In genomic region chr4:58874373-58874772, GRCm38 (mm10) we compare ENCODE assay signal across 29 mouse cellular contexts.
"Had no signal": no experiment of that assay in that cellular context is flagged by ENCODE, and none has a peak within 500 bp of the region (broad histone marks: within the 10 kb centered on the region; RNA-seq: fewer than 3 reads in every experiment).

No protein-coding gene starts in this region.

- H3K4me3 ChIP-seq: heart, embryonic 12.5 days; heart, embryonic 13.5 days; heart, embryonic 15.5 days; hindbrain, embryonic 10.5 days; hindbrain, embryonic 12.5 days; hindbrain, embryonic 13.5 days; hindbrain, embryonic 15.5 days; intestine, embryonic 15.5 days; kidney, embryonic 15.5 days; layer of hippocampus, adult 2 months; left cerebral cortex, adult 2 months had no signal

- H3K9me3 ChIP-seq: heart, embryonic 12.5 days; heart, embryonic 13.5 days; heart, embryonic 15.5 days; hindbrain, embryonic 10.5 days; hindbrain, embryonic 12.5 days; hindbrain, embryonic 13.5 days; hindbrain, embryonic 15.5 days; intestine, embryonic 15.5 days; kidney, embryonic 15.5 days had no signal

- H3K4me1 ChIP-seq: heart, embryonic 12.5 days; heart, embryonic 13.5 days; heart, embryonic 15.5 days; hindbrain, embryonic 10.5 days; hindbrain, embryonic 12.5 days; hindbrain, embryonic 13.5 days; hindbrain, embryonic 15.5 days; intestine, embryonic 15.5 days; kidney, embryonic 15.5 days had no signal

- DNase-seq: heart, postnatal 10 days; heart, postnatal 14 days; heart, postnatal 36 days; heart, postnatal 4 days; kidney, adult 11 months; kidney, adult 18-20 months; kidney, adult 2 months; kidney, adult 9 months; kidney, postnatal 10 days; kidney, postnatal 14 days; kidney, postnatal 25 days; kidney, postnatal 36 days; kidney, postnatal 4 days; layer of hippocampus, adult 9-11 months; layer of hippocampus, postnatal 36 days had no signal

- H3K27ac ChIP-seq: heart, embryonic 13.5 days; heart, embryonic 15.5 days; hindbrain, embryonic 10.5 days; hindbrain, embryonic 12.5 days; hindbrain, embryonic 13.5 days; hindbrain, embryonic 14.5 days; hindbrain, embryonic 15.5 days; hindbrain, postnatal 0 days; intestine, embryonic 15.5 days; kidney, embryonic 15.5 days; kidney, postnatal 0 days; layer of hippocampus, adult 2 months; left cerebral cortex, adult 2 months had no signal

- H3K9ac ChIP-seq: heart, embryonic 12.5 days; heart, embryonic 13.5 days; heart, embryonic 15.5 days; hindbrain, embryonic 12.5 days; hindbrain, embryonic 13.5 days; hindbrain, embryonic 14.5 days; hindbrain, embryonic 15.5 days; intestine, embryonic 15.5 days; kidney, embryonic 15.5 days had no signal

- H3K27me3 ChIP-seq: heart, embryonic 12.5 days; heart, embryonic 13.5 days; heart, embryonic 15.5 days; hindbrain, embryonic 12.5 days; hindbrain, embryonic 13.5 days; hindbrain, embryonic 15.5 days; intestine, embryonic 15.5 days; kidney, embryonic 15.5 days had no signal
